Mouse (Mus musculus): Measurements from ENCODE around the gene Tsc1. TPM values are rescaled to one million over a fixed set of nuclear protein-coding genes. Genes with fewer than 3 reads are reported as not detected.

Gene Tsc1
- polyA plus RNA-seq, 1 experiment from 2014 or later = 32.9 TPM

DNA sequence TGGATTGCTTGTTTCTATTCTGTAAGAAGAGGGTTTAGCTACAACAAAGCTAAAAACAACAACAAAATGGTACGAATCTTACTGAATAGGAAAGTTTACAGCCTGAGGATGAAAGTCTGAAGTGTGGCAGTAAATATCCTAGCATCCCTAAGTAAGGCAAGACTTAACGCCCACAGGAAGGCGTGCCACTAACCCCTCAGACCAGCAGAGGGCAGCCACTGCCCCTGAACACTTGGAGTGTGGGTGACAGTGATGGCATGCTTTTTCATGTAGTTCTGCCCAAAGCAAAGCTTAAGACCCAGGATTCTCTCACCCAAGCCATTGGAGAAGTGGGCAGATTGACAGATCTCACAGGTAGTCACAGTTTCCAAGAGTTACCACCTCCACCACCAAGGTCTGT is 47.4 kb downstream of the Tsc1 start:
- no peaks in the 10 kb centered on the region for H3K9me3 ChIP-seq (ENCODE audit: control insufficient read depth, low read length)
- DNase-seq = peak; percentile 83
- no peak overlapping the region for H3K27ac ChIP-seq (replicated peaks; ENCODE audit: low read depth, low read length)
- WGBS = 37% methylated on average over 3 of the region's 3 CpGs
- H3K4me3 ChIP-seq (replicated peaks; ENCODE audit: low read depth, low read length) = no peak overlapping the region
- H3K9ac ChIP-seq (replicated peaks; ENCODE audit: low read length) = no peak overlapping the region
- H3K36me3 ChIP-seq (ENCODE audit: control insufficient read depth, insufficient read depth, low read length) = peaks cover 54% of the 10 kb centered on the region
- no peaks in the 10 kb centered on the region for H3K27me3 ChIP-seq (ENCODE audit: control insufficient read depth, insufficient read depth, low read length)
- H3K4me2 ChIP-seq (ENCODE audit: low read length) = no peak overlapping the region
- no peaks in the 10 kb centered on the region for H3K4me1 ChIP-seq (ENCODE audit: control insufficient read depth, insufficient read depth, low read length)
- no peak for ATAC-seq (ENCODE audit: low FRiP score, low TSS enrichment)

DNA sequence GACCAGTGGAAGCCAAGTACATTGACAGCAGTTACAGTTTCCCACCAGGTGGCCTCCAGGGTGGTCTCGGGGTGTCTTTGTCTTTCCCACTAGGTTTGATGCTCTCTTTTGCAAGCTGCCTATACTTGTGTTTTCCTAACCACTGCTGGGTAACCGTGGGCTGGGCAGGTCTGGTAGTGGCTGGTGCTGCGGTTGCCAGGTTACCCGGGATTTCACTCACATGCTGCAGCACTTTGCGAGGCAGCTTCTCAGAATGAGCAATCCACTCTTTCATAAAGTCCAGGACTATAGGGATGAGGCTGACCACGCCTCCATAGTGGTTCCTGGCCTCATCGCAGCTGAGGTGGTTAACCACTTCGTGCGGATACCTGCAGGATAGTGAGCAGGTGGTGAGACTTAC is 51.7 kb downstream of the Tsc1 start:
- ATAC-seq (ENCODE audit: low FRiP score, low TSS enrichment) (no peak), DNase-seq (no peak)
- Histone ChIP-seq H3K36me3 (ENCODE audit: control insufficient read depth, insufficient read depth, low read length) (peaks cover 13% of the 10 kb centered on the region), H3K4me2 (ENCODE audit: low read length) (no peak overlapping the region), H3K27me3 (ENCODE audit: control insufficient read depth, insufficient read depth, low read length) (no peaks in the 10 kb centered on the region), H3K9me3 (ENCODE audit: control insufficient read depth, low read length) (no peaks in the 10 kb centered on the region), H3K4me1 (ENCODE audit: control insufficient read depth, insufficient read depth, low read length) (no peaks in the 10 kb centered on the region), H3K27ac (replicated peaks; ENCODE audit: low read depth, low read length) (no peak overlapping the region), H3K9ac (replicated peaks; ENCODE audit: low read length) (no peak overlapping the region), H3K4me3 (replicated peaks; ENCODE audit: low read depth, low read length) (no peak overlapping the region)
- 66% methylated on average over 9 of the region's 9 CpGs for WGBS

DNA sequence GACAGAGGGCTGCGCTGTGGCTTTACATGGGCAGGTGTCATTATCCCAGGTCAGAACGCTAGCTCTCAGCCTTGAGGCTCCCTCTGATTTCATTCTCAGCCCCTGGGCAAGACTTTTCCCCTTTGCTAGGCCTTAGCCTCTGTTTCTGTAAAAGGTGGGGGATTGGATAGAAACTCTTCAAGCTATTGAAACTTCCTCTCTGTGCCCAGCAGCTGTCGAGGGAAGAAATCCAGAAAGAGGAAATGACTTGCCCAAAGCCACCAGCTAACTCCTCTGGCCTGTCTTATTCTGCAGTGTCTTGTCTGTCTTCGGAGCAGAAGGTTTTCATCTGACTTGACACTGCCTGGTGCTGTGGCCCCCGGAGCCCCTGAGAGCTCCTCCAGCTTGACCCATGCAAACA is 57.5 kb downstream of the Tsc1 start:
- Histone ChIP-seq H3K9ac (replicated peaks; ENCODE audit: low read length) (no peak overlapping the region), H3K36me3 (ENCODE audit: control insufficient read depth, insufficient read depth, low read length) (no peaks in the 10 kb centered on the region), H3K4me1 (ENCODE audit: control insufficient read depth, insufficient read depth, low read length) (peaks cover 13% of the 10 kb centered on the region), H3K27ac (replicated peaks; ENCODE audit: low read depth, low read length) (0 out of 2 replicates have a peak overlapping the region, but pooled peaks have one; percentile 28), H3K4me2 (ENCODE audit: low read length) (no peak overlapping the region), H3K27me3 (ENCODE audit: control insufficient read depth, insufficient read depth, low read length) (no peaks in the 10 kb centered on the region), H3K9me3 (ENCODE audit: control insufficient read depth, low read length) (no peaks in the 10 kb centered on the region), H3K4me3 (replicated peaks; ENCODE audit: low read depth, low read length) (no peak overlapping the region)
- no peak for DNase-seq
- ATAC-seq (ENCODE audit: low FRiP score, low TSS enrichment) = no peak
- 69% methylated on average over 5 of the region's 5 CpGs for whole genome bisulfite sequencing

DNA sequence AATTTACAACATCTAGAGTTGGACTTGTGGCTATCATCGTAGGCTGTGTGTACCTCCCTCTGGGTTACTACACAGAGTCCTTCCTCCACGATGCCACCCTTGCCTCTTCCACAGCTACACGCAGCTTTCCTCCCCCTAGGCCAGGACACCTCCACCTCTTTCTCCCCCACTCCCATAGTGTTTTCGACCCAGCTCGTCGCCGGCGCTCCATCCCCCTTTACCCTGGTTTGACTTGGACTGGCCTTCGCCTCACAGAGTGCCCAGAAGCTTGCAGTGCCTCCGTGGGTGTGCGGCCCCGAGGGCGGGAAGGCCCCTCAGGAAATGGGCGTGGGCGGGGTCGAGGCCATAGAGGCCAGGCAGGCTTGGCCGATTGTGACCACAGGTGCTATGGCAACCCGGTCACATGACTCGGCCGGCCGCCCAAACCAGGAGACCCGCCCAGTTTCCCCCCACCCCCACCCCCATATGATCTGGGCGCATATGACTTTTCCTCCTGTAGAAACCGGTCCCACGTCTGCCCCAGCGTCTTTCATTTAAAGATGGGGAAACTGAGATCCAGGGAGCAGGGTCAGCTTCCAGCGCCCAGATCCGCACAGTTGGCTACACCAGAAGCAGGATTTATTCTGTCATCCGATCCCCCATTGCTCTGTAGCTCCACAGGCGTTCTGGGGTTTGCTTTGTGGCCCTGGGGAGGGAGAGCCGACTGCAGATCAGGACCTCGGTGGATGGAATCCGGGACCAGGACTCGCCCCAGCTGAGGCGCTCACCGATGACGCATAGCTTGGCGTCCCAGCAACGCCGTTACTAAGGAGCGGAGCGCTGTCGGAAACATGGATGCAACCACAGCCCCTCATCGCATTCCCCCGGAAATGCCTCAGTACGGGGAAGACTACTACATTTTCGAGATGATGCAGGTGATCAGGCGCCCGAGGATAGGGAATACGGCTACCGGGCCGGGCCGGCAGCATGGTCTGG is 58.6 kb downstream of the Tsc1 start, which contains the start of the genes Spaca9 and Ak8:
TSS of gene Spaca9 (minus strand) at position 367 of the 975 bp plus-strand sequence.
TSS of gene Ak8 (plus strand) at position 804 of the 975 bp plus-strand sequence.
- DNase-seq = peak; percentile 93
- under 1% methylated on average over 53 of the region's 53 CpGs for WGBS
- peaks cover 13% of the 10 kb centered on the region for H3K4me1 ChIP-seq (ENCODE audit: control insufficient read depth, insufficient read depth, low read length)
- H3K27me3 ChIP-seq (ENCODE audit: control insufficient read depth, insufficient read depth, low read length) = no peaks in the 10 kb centered on the region
- H3K4me3 ChIP-seq (replicated peaks; ENCODE audit: low read depth, low read length) = peak within 1 kb of the TSS; percentile 60
- peak; percentile 80 for ATAC-seq (ENCODE audit: low FRiP score, low TSS enrichment)
- H3K36me3 ChIP-seq (ENCODE audit: control insufficient read depth, insufficient read depth, low read length) = no peaks in the 10 kb centered on the region
- H3K9ac ChIP-seq (replicated peaks; ENCODE audit: low read length) = peak within 1 kb of the TSS; percentile 62
- no peaks in the 10 kb centered on the region for H3K9me3 ChIP-seq (ENCODE audit: control insufficient read depth, low read length)
- H3K27ac ChIP-seq (replicated peaks; ENCODE audit: low read depth, low read length) = peak within 1 kb of the TSS; percentile 41; the same call in 1 of the 2 replicates
- H3K4me2 ChIP-seq (ENCODE audit: low read length) = peak within 1 kb of the TSS; percentile 90

DNA sequence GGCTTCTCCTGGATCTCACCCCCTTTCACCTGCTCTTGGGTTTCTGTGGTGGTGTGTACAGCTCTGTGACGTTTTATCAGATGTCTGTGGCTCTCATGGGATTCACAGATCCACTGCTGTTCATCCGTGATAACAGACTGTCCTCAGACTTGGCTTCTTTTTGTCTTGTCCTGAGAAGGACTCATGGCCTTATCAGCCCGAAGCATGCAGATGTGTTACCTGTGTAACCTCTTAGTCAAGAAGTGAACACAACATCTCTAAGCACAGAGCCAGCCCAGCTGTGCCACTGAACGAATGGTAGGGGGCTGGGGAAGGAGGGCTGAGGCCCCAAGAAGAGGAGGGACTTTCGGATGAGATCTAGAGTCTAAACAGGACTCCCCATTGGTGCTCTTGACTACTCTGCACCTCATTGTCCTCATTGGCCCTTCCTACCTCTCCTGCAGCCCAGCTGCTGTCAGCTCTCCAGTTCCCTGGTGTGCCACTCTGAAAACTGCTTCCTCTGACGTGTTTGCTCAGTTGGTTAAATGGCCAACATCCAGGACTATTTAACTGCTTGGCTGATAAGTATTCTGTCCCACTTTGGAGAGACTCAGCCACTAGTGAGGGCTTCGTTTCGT is 60.7 kb downstream of the Tsc1 start:
- H3K9ac ChIP-seq (replicated peaks; ENCODE audit: low read length) = no peak overlapping the region

DNA sequence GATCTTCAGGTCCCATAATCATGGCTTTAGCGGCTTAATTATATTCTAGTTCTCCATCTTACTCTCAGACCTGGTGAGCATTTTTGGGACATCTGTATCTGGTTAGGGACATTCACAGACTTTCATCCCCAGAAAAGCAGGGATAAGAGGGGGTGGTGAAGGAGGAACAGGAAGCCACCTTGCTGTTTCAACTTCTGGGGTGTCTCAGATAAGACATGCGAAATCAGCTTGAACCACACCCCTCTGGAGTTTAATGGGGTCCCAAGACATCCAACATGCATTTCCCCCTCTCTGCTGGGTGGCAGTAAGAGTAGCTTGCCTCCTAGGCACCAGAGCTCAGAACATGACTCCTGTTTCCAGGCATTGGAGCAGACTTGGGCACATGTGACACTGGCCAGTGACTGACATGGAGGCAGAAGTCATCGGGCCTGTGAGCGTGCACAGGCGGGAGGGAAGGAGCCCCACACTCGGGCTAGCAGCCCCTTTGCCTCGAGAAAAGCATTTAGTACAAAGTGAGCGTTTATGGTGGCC is 65.1 kb downstream of the Tsc1 start:
- Histone ChIP-seq H3K36me3 (ENCODE audit: control insufficient read depth, insufficient read depth, low read length) (no peaks in the 10 kb centered on the region), H3K27ac (replicated peaks; ENCODE audit: low read depth, low read length) (0 out of 2 replicates have a peak overlapping the region, but pooled peaks have one; percentile 38), H3K9ac (replicated peaks; ENCODE audit: low read length) (no peak overlapping the region), H3K4me3 (replicated peaks; ENCODE audit: low read depth, low read length) (no peak overlapping the region), H3K27me3 (ENCODE audit: control insufficient read depth, insufficient read depth, low read length) (no peaks in the 10 kb centered on the region), H3K9me3 (ENCODE audit: control insufficient read depth, low read length) (no peaks in the 10 kb centered on the region), H3K4me1 (ENCODE audit: control insufficient read depth, insufficient read depth, low read length) (peaks cover 5% of the 10 kb centered on the region), H3K4me2 (ENCODE audit: low read length) (no peak overlapping the region)
- DNase-seq (no peak), ATAC-seq (ENCODE audit: low FRiP score, low TSS enrichment) (no peak)
- WGBS = 57% methylated on average over 8 of the region's 8 CpGs

More for the DNA sequence above, 60.7 kb downstream of the Tsc1 start:
- WGBS = 77% methylated on average over 8 of the region's 8 CpGs
- Histone ChIP-seq H3K4me3 (replicated peaks; ENCODE audit: low read depth, low read length) (no peak overlapping the region), H3K27ac (replicated peaks; ENCODE audit: low read depth, low read length) (no peak overlapping the region), H3K36me3 (ENCODE audit: control insufficient read depth, insufficient read depth, low read length) (no peaks in the 10 kb centered on the region), H3K4me1 (ENCODE audit: control insufficient read depth, insufficient read depth, low read length) (peaks cover 13% of the 10 kb centered on the region), H3K4me2 (ENCODE audit: low read length) (no peak overlapping the region), H3K27me3 (ENCODE audit: control insufficient read depth, insufficient read depth, low read length) (no peaks in the 10 kb centered on the region), H3K9me3 (ENCODE audit: control insufficient read depth, low read length) (no peaks in the 10 kb centered on the region)
- ATAC-seq (ENCODE audit: low FRiP score, low TSS enrichment) = no peak
- no peak for DNase-seq

DNA sequence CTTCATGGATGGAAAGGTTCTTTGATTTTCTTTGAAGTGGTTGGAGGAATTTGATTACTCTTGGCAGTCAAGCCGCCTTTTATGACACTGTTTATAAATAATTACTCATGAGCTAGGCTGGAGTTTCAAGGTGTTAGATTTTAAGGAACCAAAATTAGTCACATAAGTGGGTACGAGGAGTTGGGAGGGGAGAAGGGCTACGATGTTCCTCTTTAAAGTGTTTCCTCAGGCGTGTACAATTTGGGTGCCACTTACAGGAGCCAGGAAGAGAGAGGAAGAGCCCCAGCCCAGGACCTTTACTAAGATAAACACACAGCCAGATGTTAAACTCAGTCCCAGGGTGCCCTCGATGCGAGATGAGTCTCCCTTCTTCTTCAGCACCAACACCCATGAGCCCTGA is 65.8 kb downstream of the Tsc1 start:
- ATAC-seq (ENCODE audit: low FRiP score, low TSS enrichment) = no peak
- 68% methylated on average over 6 of the region's 6 CpGs for WGBS

DNA sequence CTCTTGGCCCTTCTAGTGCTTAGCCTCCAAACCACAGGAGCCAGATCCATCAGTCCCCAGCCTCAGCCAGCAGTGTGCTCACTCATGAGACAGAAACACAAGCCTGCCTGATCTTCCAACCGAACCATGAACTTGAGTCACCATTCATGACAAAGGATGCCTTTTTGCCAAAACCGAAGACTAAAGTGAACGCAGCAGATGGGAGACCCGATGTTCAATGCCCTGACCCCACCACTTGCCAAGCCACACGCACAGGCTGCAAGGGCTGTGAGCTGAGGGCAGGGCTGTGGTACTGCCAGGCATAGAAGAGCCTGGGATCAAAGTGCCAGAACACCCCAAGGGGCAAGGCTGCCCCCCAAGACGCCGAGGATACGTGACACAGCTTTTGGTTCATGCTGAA is 72.0 kb downstream of the Tsc1 start:
- H3K4me1 ChIP-seq (ENCODE audit: control insufficient read depth, insufficient read depth, low read length) = no peaks in the 10 kb centered on the region
- DNase-seq (no peak), ATAC-seq (ENCODE audit: low FRiP score, low TSS enrichment) (no peak)
- H3K9ac ChIP-seq (replicated peaks; ENCODE audit: low read length) = no peak overlapping the region
- H3K27ac ChIP-seq (replicated peaks; ENCODE audit: low read depth, low read length) = no peak overlapping the region
- H3K4me3 ChIP-seq (replicated peaks; ENCODE audit: low read depth, low read length) = no peak overlapping the region
- no peak overlapping the region for H3K4me2 ChIP-seq (ENCODE audit: low read length)
- H3K27me3 ChIP-seq (ENCODE audit: control insufficient read depth, insufficient read depth, low read length) = no peaks in the 10 kb centered on the region
- H3K36me3 ChIP-seq (ENCODE audit: control insufficient read depth, insufficient read depth, low read length) = no peaks in the 10 kb centered on the region
- WGBS = 87% methylated on average over 8 of the region's 8 CpGs
- no peaks in the 10 kb centered on the region for H3K9me3 ChIP-seq (ENCODE audit: control insufficient read depth, low read length)

More for the DNA sequence above, 65.8 kb downstream of the Tsc1 start:
- no peak overlapping the region for H3K4me2 ChIP-seq (ENCODE audit: low read length)
- H3K27me3 ChIP-seq (ENCODE audit: control insufficient read depth, insufficient read depth, low read length) = no peaks in the 10 kb centered on the region
- no peak overlapping the region for H3K27ac ChIP-seq (replicated peaks; ENCODE audit: low read depth, low read length)
- peaks cover 5% of the 10 kb centered on the region for H3K4me1 ChIP-seq (ENCODE audit: control insufficient read depth, insufficient read depth, low read length)
- no peak overlapping the region for H3K9ac ChIP-seq (replicated peaks; ENCODE audit: low read length)
- no peaks in the 10 kb centered on the region for H3K36me3 ChIP-seq (ENCODE audit: control insufficient read depth, insufficient read depth, low read length)
- H3K4me3 ChIP-seq (replicated peaks; ENCODE audit: low read depth, low read length) = no peak overlapping the region
- no peaks in the 10 kb centered on the region for H3K9me3 ChIP-seq (ENCODE audit: control insufficient read depth, low read length)
- DNase-seq = no peak

Data from midbrain, embryonic 14.5 days (tissue).